Mouse (Mus musculus) liver, adult 2 months (tissue): ENCODE data around the gene Arid5a.

ENCODE experiments used
- CTCF ChIP-seq: fragments of 200-500 bp; IDR thresholded peaks from 2 replicates; pipeline ENCODE4 v1.5.1; 2011; ENCODE audit warnings: low read depth, low read length, control low read depth
- POLR2A ChIP-seq: fragments of 200-500 bp; IDR thresholded peaks from 2 replicates; pipeline ENCODE4 v1.6.1; 2011; ENCODE audit warnings: low read length, control low read depth; ENCODE audit not compliant: insufficient read depth; ENCODE audit errors: extremely low read depth

DNA sequence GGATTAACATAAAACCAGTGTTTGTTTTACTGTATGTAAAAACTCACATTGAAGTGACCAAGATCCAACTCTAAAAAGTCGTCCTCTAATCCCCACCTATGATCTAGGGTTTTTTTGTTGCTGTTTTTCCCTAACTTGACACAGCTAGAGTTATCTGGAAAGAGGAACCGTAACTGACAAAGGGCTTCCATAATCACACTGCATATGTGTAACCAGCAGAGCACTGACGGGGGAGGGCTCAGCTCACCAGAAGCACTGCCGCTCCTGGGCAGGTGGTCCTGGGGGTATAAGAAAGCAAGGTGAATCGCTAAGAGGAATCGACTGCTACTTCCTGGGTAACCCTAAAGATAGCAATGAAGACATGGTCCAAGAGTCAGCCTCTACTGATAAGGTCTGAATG lies 35.0 kb downstream of the Arid5a start:
- TF ChIP-seq CTCF (no peak), POLR2A (no peak)
